Mouse (Mus musculus): Measurements from ENCODE around the gene Fam173a. TPM values are rescaled to one million over a fixed set of nuclear protein-coding genes. Genes with fewer than 3 reads are reported as not detected.
"Not testable (repeated sequence)": the region's sequence is repeated elsewhere in the genome, so short reads cannot be mapped to it uniquely, and the experiment has no call there.

Gene Fam173a
- polyA plus RNA-seq, 1 experiment from 2014 or later: 76.0 TPM

- ATAC-seq (ENCODE audit: insufficient number of reproducible peaks, insufficient read depth, low FRiP score, low read depth): no peak
- Histone ChIP-seq H3K36me3 (ENCODE audit: control insufficient read depth, insufficient read depth, low read length) (no peaks in the 10 kb centered on the region), H3K9me3 (ENCODE audit: control insufficient read depth, low read length) (no peaks in the 10 kb centered on the region), H3K27ac (replicated peaks in 1 of 2; ENCODE audit: control insufficient read depth in 1 of 2, insufficient read depth in 1 of 2, low read depth in 2 of 2, low read length in 2 of 2) (no peak within 1 kb of the TSS), H3K4me2 (ENCODE audit: low read length) (no peak within 1 kb of the TSS), H3K4me3 (ENCODE audit: control insufficient read depth in 1 of 2, insufficient read depth in 1 of 2, low read depth in 1 of 2, low read length in 2 of 2) (no peak within 1 kb of the TSS), H3K4me1 (ENCODE audit: control insufficient read depth in 2 of 2, insufficient read depth in 2 of 2, low read length in 2 of 2) (peaks cover 7 to 8% of the 10 kb centered on the region in 2 experiments; a peak in 3 of 4 replicates), H3K9ac (ENCODE audit: low read length) (no peak within 1 kb of the TSS), H3K27me3 (ENCODE audit: control insufficient read depth, insufficient read depth, low read length) (no peaks in the 10 kb centered on the region)
- WGBS: 77% methylated on average over 9 of the region's 9 CpGs
Observed at GRCm38 (mm10) chr17:25754241-25754640, 38.5 kb downstream of the Fam173a start, which contains the start of gene Msln. Gene Msln (minus strand): TSS chr17:25754378.

GRCm38 (mm10) chr17:25751446-25751845 lies 41.3 kb downstream of the Fam173a start:
- H3K9ac ChIP-seq (ENCODE audit: low read length): no peak overlapping the region
- ATAC-seq (ENCODE audit: insufficient number of reproducible peaks, insufficient read depth, low FRiP score, low read depth): no peak

GRCm38 (mm10) chr17:25749314-25749713 lies 43.4 kb downstream of the Fam173a start:
- Histone ChIP-seq H3K27ac (replicated peaks in 1 of 2; ENCODE audit: control insufficient read depth in 1 of 2, insufficient read depth in 1 of 2, low read depth in 2 of 2, low read length in 2 of 2) (no peak overlapping the region), H3K4me2 (ENCODE audit: low read length) (no peak overlapping the region), H3K4me3 (ENCODE audit: control insufficient read depth in 1 of 2, insufficient read depth in 1 of 2, low read depth in 1 of 2, low read length in 2 of 2) (no peak overlapping the region), H3K4me1 (ENCODE audit: control insufficient read depth in 2 of 2, insufficient read depth in 2 of 2, low read length in 2 of 2) (peaks cover 6 to 7% of the 10 kb centered on the region in 2 experiments; a peak in 3 of 4 replicates), H3K9me3 (ENCODE audit: control insufficient read depth, low read length) (no peaks in the 10 kb centered on the region), H3K27me3 (ENCODE audit: control insufficient read depth, insufficient read depth, low read length) (no peaks in the 10 kb centered on the region; the same call in 1 of the 2 replicates), H3K36me3 (ENCODE audit: control insufficient read depth, insufficient read depth, low read length) (no peaks in the 10 kb centered on the region), H3K9ac (ENCODE audit: low read length) (no peak overlapping the region)
- ATAC-seq (ENCODE audit: insufficient number of reproducible peaks, insufficient read depth, low FRiP score, low read depth): no peak
- WGBS: 77% methylated on average over 6 of the region's 6 CpGs

More at GRCm38 (mm10) chr17:25751446-25751845, 41.3 kb downstream of the Fam173a start:
- WGBS: 17% methylated on average over 5 of the region's 5 CpGs
- Histone ChIP-seq H3K4me3 (ENCODE audit: control insufficient read depth in 1 of 2, insufficient read depth in 1 of 2, low read depth in 1 of 2, low read length in 2 of 2) (no peak overlapping the region), H3K27me3 (ENCODE audit: control insufficient read depth, insufficient read depth, low read length) (no peaks in the 10 kb centered on the region), H3K4me1 (ENCODE audit: control insufficient read depth in 2 of 2, insufficient read depth in 2 of 2, low read length in 2 of 2) (peaks cover 7 to 8% of the 10 kb centered on the region in 2 experiments; a peak in 3 of 4 replicates), H3K4me2 (ENCODE audit: low read length) (no peak overlapping the region), H3K27ac (replicated peaks in 1 of 2; ENCODE audit: control insufficient read depth in 1 of 2, insufficient read depth in 1 of 2, low read depth in 2 of 2, low read length in 2 of 2) (no peak overlapping the region), H3K36me3 (ENCODE audit: control insufficient read depth, insufficient read depth, low read length) (no peaks in the 10 kb centered on the region), H3K9me3 (ENCODE audit: control insufficient read depth, low read length) (no peaks in the 10 kb centered on the region)

- Histone ChIP-seq H3K4me3 (ENCODE audit: control insufficient read depth in 1 of 2, insufficient read depth in 1 of 2, low read depth in 1 of 2, low read length in 2 of 2) (no peak overlapping the region), H3K27ac (replicated peaks in 1 of 2; ENCODE audit: control insufficient read depth in 1 of 2, insufficient read depth in 1 of 2, low read depth in 2 of 2, low read length in 2 of 2) (no peak overlapping the region), H3K9me3 (ENCODE audit: control insufficient read depth, low read length) (no peaks in the 10 kb centered on the region), H3K9ac (ENCODE audit: low read length) (no peak overlapping the region), H3K4me2 (ENCODE audit: low read length) (no peak overlapping the region), H3K4me1 (ENCODE audit: control insufficient read depth in 2 of 2, insufficient read depth in 2 of 2, low read length in 2 of 2) (peaks cover 6 to 7% of the 10 kb centered on the region in 2 experiments; a peak in 3 of 4 replicates), H3K36me3 (ENCODE audit: control insufficient read depth, insufficient read depth, low read length) (no peaks in the 10 kb centered on the region), H3K27me3 (ENCODE audit: control insufficient read depth, insufficient read depth, low read length) (no peaks in the 10 kb centered on the region; the same call in 1 of the 2 replicates)
- no peak for ATAC-seq (ENCODE audit: insufficient number of reproducible peaks, insufficient read depth, low FRiP score, low read depth)
- 89% methylated on average over 4 of the region's 4 CpGs for WGBS
Observed at GRCm38 (mm10) chr17:25748238-25748637, 44.5 kb downstream of the Fam173a start.

GRCm38 (mm10) chr17:25744311-25744710 lies 48.4 kb downstream of the Fam173a start:
- no peak for ATAC-seq (ENCODE audit: insufficient number of reproducible peaks, insufficient read depth, low FRiP score, low read depth)
- 74% methylated on average over 10 of the region's 10 CpGs for WGBS
- H3K4me1 ChIP-seq (ENCODE audit: control insufficient read depth in 2 of 2, insufficient read depth in 2 of 2, low read length in 2 of 2): no peaks in the 10 kb centered on the region
- H3K4me3 ChIP-seq (ENCODE audit: control insufficient read depth in 1 of 2, insufficient read depth in 1 of 2, low read depth in 1 of 2, low read length in 2 of 2): no peak overlapping the region
- no peak overlapping the region for H3K4me2 ChIP-seq (ENCODE audit: low read length)
- no peak overlapping the region for H3K27ac ChIP-seq (replicated peaks in 1 of 2; ENCODE audit: control insufficient read depth in 1 of 2, insufficient read depth in 1 of 2, low read depth in 2 of 2, low read length in 2 of 2)
- no peaks in the 10 kb centered on the region; the same call in none of the 2 replicates for H3K27me3 ChIP-seq (ENCODE audit: control insufficient read depth, insufficient read depth, low read length)
- no peak overlapping the region for H3K9ac ChIP-seq (ENCODE audit: low read length)
- no peaks in the 10 kb centered on the region for H3K36me3 ChIP-seq (ENCODE audit: control insufficient read depth, insufficient read depth, low read length)
- no peaks in the 10 kb centered on the region for H3K9me3 ChIP-seq (ENCODE audit: control insufficient read depth, low read length)

- Histone ChIP-seq H3K4me3 (ENCODE audit: control insufficient read depth in 1 of 2, insufficient read depth in 1 of 2, low read depth in 1 of 2, low read length in 2 of 2) (no peak overlapping the region), H3K27me3 (ENCODE audit: control insufficient read depth, insufficient read depth, low read length) (no peaks in the 10 kb centered on the region; the same call in none of the 2 replicates), H3K9ac (ENCODE audit: low read length) (no peak overlapping the region), H3K4me1 (ENCODE audit: control insufficient read depth in 2 of 2, insufficient read depth in 2 of 2, low read length in 2 of 2) (no peaks in the 10 kb centered on the region), H3K9me3 (ENCODE audit: control insufficient read depth, low read length) (no peaks in the 10 kb centered on the region), H3K4me2 (ENCODE audit: low read length) (no peak overlapping the region), H3K36me3 (ENCODE audit: control insufficient read depth, insufficient read depth, low read length) (no peaks in the 10 kb centered on the region), H3K27ac (replicated peaks in 1 of 2; ENCODE audit: control insufficient read depth in 1 of 2, insufficient read depth in 1 of 2, low read depth in 2 of 2, low read length in 2 of 2) (no peak overlapping the region)
- ATAC-seq (ENCODE audit: insufficient number of reproducible peaks, insufficient read depth, low FRiP score, low read depth): no peak
- WGBS: 83% methylated on average over 9 of the region's 9 CpGs
Observed at GRCm38 (mm10) chr17:25743831-25744230, 48.9 kb downstream of the Fam173a start.

GRCm38 (mm10) chr17:25741471-25741870 lies 51.2 kb downstream of the Fam173a start:
- ATAC-seq (ENCODE audit: insufficient number of reproducible peaks, insufficient read depth, low FRiP score, low read depth); H3K27me3 ChIP-seq (ENCODE audit: control insufficient read depth, insufficient read depth, low read length); H3K4me2 ChIP-seq (ENCODE audit: low read length); H3K9me3 ChIP-seq (ENCODE audit: control insufficient read depth, low read length); H3K4me3 ChIP-seq (ENCODE audit: control insufficient read depth in 1 of 2, insufficient read depth in 1 of 2, low read depth in 1 of 2, low read length in 2 of 2); H3K9ac ChIP-seq (ENCODE audit: low read length); H3K4me1 ChIP-seq (ENCODE audit: control insufficient read depth in 2 of 2, insufficient read depth in 2 of 2, low read length in 2 of 2); H3K36me3 ChIP-seq (ENCODE audit: control insufficient read depth, insufficient read depth, low read length); H3K27ac ChIP-seq (replicated peaks in 1 of 2; ENCODE audit: control insufficient read depth in 1 of 2, insufficient read depth in 1 of 2, low read depth in 2 of 2, low read length in 2 of 2): not testable (repeated sequence)
- WGBS: 62% methylated on average over 12 of the region's 12 CpGs

Measured in heart, embryonic 14.5 days (tissue).